Mouse (Mus musculus) right cerebral cortex, postnatal 25 days (tissue): ENCODE results near the gene Fgd4.

Experiments used
- DNase-seq: peaks from one replicate; pipeline ENCODE4 v3.0.0; 2022

Fgd4 gene

GRCm38 (mm10) chr16:16600461-16600860, at the start of gene Fgd4:
Gene Fgd4 (minus strand): TSS chr16:16600549.
- DNase-seq: no peak

DNA sequence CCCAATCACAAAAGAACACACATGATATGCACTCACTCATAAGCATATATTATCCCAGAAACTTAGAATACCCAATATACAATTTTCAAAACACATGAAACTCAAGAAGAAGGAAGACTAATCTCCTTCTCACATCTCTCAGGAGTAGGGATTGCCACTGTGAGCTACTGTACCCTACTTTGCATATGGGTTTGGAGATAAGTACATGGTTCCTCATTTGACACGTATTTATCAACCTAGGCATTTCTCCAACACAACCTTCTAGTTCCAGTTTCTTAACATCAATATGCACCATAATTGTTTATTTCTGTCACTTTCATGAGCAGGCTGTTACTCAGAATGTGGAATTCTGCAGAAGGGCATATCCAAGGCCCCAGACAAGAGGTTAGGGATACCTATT, 44.8 kb upstream of the Fgd4 start:
- no peak for DNase-seq

GRCm38 (mm10) chr16:16633730-16634129, 33.4 kb upstream of the Fgd4 start:
- no peak for DNase-seq

DNA sequence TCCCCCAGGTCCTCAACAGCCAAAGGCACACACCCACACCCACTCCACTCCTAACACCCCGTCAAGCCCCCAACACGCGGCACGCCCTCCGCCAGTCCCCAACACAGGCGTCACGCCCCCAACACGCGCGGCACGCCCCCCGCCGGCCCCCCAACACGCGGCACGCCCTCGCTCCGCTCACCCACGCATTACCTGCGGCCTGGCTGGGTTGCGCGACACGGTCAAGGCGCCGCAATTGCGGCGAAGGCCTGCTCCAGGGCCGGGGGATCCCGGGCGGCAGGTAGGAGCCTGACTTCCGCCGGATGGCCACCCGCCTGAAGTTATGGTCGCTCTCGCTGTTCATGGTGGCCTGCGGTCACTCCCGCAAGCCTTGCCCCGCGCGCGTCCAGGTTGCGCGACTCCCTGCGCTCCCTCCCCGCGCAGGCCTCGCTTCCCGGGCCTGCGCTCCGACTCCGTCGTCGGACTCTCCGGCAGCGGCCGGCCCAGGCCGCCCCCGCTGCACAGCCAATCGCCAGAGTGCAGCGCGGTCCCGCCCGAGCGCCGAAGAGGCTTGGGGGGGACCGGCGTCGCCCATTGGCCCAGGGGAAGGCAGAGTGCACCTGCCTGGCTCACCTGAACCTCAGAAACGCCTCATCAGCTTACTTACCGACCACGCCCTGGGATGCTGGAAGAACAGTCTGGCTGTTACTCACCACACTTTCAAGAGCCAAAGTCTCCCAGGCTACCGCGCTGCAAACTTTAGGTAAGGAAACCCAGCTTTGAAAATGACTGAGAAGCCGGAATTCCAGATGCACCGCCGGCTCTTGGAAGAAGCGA, 555 bp downstream of the Fgd4 start:
- peak; percentile 40 for DNase-seq

DNA sequence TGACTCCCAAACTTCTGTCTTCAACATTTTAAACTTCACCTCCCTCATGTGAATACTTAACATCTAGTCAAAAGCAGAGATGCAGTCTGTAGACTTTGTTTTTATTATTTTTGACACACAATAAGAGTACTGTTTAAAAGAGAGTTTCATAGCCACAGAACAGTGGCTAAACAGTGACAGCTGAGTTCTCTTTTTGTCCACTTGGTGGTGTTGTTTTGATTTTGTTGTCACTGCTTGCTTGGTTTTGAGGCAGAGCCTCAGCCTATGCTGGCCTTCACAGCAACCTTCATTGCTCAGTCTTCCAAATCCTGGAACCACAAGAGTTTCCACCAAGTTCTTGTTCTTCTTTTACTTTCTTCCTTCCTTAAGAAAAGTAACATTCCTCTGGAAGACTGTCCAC, 3.8 kb downstream of the Fgd4 start:
- DNase-seq: no peak

GRCm38 (mm10) chr16:16592622-16593021, 7.7 kb downstream of the Fgd4 start:
- DNase-seq: no peak

- peak; percentile 51 for DNase-seq
Measured at GRCm38 (mm10) chr16:16584409-16585032, 15.8 kb downstream of the Fgd4 start.

- DNase-seq: no peak
Measured at GRCm38 (mm10) chr16:16576556-16576955, 23.8 kb downstream of the Fgd4 start.

GRCm38 (mm10) chr16:16574508-16574907, 25.8 kb downstream of the Fgd4 start:
- no peak for DNase-seq

DNA sequence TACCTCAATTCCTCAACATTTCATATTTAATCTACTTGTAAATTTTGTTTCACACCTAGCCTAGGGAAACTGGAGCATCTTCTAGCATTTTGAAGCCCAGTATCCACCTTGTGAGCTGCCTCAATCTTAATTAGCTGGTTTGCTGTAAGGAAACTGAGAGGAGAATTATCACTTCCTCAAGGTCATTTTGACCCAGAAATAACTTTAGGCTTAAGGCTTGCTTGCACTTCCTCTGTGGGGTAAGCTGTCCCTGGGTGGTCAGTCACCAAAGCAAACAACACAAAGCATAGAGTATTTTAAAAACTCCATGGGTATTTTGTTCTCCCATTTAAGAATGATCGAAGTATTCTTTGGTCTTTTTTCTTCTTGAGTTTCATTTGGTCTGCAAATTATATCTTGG, 27.2 kb downstream of the Fgd4 start:
- DNase-seq: no peak

GRCm38 (mm10) chr16:16571356-16571755, 29.0 kb downstream of the Fgd4 start:
- no peak for DNase-seq

GRCm38 (mm10) chr16:16566786-16567185, 33.6 kb downstream of the Fgd4 start:
- DNase-seq: no peak

DNA sequence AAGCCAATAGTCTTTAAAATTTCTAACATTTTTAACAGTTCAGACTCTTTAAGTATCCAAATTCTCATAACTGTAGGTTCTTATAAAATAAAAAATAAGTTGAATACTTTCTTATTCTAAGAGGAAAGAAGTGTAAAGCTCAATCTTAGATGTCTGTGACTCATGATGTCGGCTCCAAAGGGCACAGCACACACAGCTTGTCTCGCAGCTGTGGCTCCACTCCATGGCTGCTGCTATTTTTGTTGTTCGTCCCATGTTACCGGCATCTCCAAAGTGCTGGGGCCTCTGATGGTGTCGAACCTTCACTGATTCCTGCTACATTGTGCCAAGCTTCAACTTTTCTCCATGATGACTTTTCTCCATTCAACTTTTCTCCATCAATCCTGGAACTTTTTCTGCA, 34.1 kb downstream of the Fgd4 start:
- no peak for DNase-seq

DNA sequence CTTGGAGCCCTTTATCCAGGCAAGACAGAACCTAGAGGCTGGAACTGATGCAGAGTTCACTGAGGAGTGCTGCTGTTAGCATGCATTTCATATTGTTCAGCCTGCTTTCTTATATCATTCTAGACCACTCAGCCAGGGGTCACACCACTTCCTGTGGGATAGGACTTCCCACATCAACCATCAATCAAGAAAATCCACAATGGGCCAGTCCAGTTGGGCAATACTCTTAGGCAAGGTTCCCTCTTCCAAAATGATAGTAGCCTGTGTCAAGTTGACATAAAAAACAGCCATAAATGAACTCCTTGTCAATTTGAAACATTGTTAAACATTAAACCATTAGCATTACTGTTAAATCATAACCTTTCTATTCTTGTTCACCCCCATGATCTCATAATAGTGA, 34.6 kb downstream of the Fgd4 start:
- no peak for DNase-seq

- no peak for DNase-seq
Measured at GRCm38 (mm10) chr16:16560718-16561117, 39.6 kb downstream of the Fgd4 start.

DNA sequence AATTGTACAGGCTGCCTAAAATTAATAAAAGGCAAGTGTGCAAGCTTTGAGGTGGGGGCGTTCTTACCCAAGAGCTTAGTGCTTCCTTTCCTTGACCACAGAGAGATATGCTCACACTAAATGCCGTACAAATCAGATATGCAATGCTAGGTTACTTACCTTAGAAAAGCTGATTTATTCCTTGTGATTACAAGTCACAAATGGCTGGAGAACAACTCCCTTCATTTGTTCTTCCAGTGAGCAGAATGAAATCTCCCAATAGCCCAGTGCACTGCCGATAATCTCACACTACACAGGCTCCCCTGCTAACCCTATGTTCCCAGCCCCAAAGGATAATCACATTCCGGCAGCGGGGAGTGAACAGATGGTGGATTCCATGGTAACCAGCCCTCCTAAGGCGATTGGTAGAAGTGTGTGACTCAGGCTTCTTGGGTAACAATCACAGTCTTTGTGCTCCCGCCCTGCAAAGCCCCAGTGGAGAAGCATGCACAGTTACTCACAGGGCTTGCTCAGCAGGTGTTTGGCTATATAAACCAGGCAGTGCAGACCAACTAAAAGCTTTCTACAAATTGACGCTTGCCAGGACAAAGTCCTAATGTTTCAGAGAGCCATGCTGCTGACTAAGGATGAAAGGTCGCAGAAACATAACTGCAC, 40.3 kb downstream of the Fgd4 start:
- DNase-seq: peak; percentile 87

DNA sequence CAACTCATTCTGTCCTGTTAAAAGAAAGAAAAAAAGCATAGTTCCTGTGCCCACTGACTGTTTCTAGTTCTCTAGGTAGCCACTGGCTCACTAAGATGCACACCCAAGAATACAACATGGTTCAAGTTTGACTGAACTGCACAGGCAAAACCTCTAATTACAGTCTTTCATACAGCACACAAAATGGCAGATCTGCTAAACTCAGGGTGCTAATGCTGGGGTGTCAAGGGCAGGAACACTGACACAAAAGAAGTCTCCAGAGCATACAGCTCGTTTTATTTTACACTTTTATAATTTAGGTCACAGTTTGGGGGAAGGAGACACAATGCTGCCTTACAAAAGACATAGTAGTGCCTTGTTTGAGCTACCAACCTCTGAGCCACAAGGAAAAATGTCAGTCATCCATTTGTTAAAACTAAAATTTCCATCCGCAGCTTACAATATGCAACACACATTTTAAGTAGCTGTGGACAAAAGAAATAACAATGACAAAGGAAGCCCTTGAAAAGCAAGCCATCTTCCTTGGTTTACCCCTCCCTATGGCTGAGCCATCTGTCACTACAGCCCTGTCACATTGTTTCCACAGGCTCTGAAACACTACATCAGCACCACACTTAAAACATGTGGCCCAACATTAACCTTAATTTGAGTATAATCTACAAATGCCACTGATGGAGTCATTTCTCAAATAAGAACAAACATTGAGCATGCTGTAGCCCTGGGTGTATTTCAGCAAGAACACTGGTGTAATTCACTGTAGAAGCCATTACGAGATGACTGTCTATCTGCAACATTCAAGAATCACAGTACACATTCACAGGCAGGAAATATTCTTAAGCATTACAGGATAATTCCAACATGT, 41.1 kb downstream of the Fgd4 start:
- peak; percentile 19 for DNase-seq

- no peak for DNase-seq
Measured at GRCm38 (mm10) chr16:16557738-16558137, 42.6 kb downstream of the Fgd4 start.

- DNase-seq: no peak
Measured at GRCm38 (mm10) chr16:16554098-16554497, 46.3 kb downstream of the Fgd4 start.

DNA sequence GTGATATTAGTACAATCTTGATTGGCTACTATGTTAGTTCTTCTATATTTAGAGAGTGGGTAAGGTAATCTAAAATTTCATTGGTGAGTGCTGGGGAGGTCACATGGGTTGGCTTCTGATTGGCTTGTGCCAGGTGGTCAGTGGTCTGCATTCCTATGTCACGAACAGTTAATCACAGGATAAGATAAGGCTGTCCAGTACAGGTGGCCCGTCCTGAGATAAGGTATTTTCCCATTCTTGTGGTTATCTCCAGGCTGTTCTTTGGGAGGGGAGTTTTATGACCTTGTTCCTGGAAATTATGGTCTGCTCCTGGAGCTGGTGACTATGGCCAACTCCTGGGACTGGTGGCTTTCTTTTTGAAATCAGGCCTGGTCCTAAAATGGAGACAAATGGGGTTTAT, 48.2 kb downstream of the Fgd4 start:
- DNase-seq: no peak

GRCm38 (mm10) chr16:16549105-16549504, 51.2 kb downstream of the Fgd4 start:
- DNase-seq: no peak

- DNase-seq: no peak
Measured at GRCm38 (mm10) chr16:16546657-16547056, 53.7 kb downstream of the Fgd4 start.

- DNase-seq: no peak
Measured at GRCm38 (mm10) chr16:16542956-16543441, 57.4 kb downstream of the Fgd4 start.
